Mouse (Mus musculus) embryonic fibroblast, embryonic 13.5 days (primary cell): Measurements from ENCODE around the gene Plekha7.

ENCODE experiments used
- CTCF ChIP-seq: IDR thresholded peaks from 2 replicates; pipeline ENCODE4 v1.5.1; 2011; ENCODE audit warnings: mild to moderate bottlenecking, control low read depth, low read length, moderate library complexity, borderline replicate concordance; ENCODE audit not compliant: insufficient read depth
- POLR2A ChIP-seq: IDR thresholded peaks from 2 replicates; pipeline ENCODE4 v1.6.1; 2011; ENCODE audit warnings: low read depth, mild to moderate bottlenecking, control low read depth, low read length, moderate library complexity

GRCm38 (mm10) chr7:116149568-116149967 is 158.6 kb downstream of the Plekha7 start:
- no peak for TF ChIP-seq POLR2A
- no peak for TF ChIP-seq CTCF
